Mouse (Mus musculus): ENCODE data around the gene Ralb. TPM values are rescaled to one million over a fixed set of nuclear protein-coding genes. Genes with fewer than 3 reads are reported as not detected.

Ralb gene
- polyA plus RNA-seq, 1 experiment, result 26.0 TPM

GRCm38 (mm10) chr1:119494024-119494711 lies 10.4 kb downstream of the Ralb start:
- Histone ChIP-seq H3K79me2 (ENCODE audit: control insufficient read depth, insufficient read depth) (peaks cover 93% of the 10 kb centered on the region), H3K36me3 (ENCODE audit: control insufficient read depth, insufficient read depth) (no peaks in the 10 kb centered on the region), H3K4me3 (no peak overlapping the region), H3ac (ENCODE audit: control insufficient read depth, insufficient read length) (no peak overlapping the region), H3K4me2 (ENCODE audit: low read depth) (no peak overlapping the region), H3K27me3 (ENCODE audit: control insufficient read depth, insufficient read depth, insufficient read length) (no peaks in the 10 kb centered on the region)
- TF ChIP-seq MYOD1 (IDR thresholded peaks at IDR 0.05; ENCODE audit: control insufficient read depth in 1 of 3, insufficient read length in 2 of 3, low read depth in 2 of 3) (peak in 2 of 3 experiments; percentile 66 to 89), USF1 (IDR thresholded peaks at IDR 0.05; ENCODE audit: low read depth) (no peak), REST (IDR thresholded peaks at IDR 0.05; ENCODE audit: insufficient read depth, insufficient read length) (no peak)

- H3K4me2 ChIP-seq (ENCODE audit: low read depth), result no peak overlapping the region
- no peak for TF ChIP-seq USF1 (IDR thresholded peaks at IDR 0.05; ENCODE audit: low read depth)
- no peak for TF ChIP-seq REST (IDR thresholded peaks at IDR 0.05; ENCODE audit: insufficient read depth, insufficient read length)
- no peak for TF ChIP-seq TCF3 (IDR thresholded peaks at IDR 0.05; ENCODE audit: insufficient read length, low read depth)
- TF ChIP-seq POLR2A (IDR thresholded peaks at IDR 0.05; ENCODE audit: insufficient read length, low read depth), result no peak
- TF ChIP-seq SRF (IDR thresholded peaks at IDR 0.05; ENCODE audit: control insufficient read depth, insufficient read length, low read depth), result no peak
- no peak for TF ChIP-seq TCF12 (IDR thresholded peaks at IDR 0.05; ENCODE audit: insufficient read depth, poor library complexity, severe bottlenecking)
- H3ac ChIP-seq (ENCODE audit: control insufficient read depth, insufficient read length), result no peak overlapping the region
- H3K79me2 ChIP-seq (ENCODE audit: control insufficient read depth, insufficient read depth), result peaks cover 86% of the 10 kb centered on the region
- H3K27me3 ChIP-seq (ENCODE audit: control insufficient read depth, insufficient read depth, insufficient read length), result no peaks in the 10 kb centered on the region
- H3K36me3 ChIP-seq (ENCODE audit: control insufficient read depth, insufficient read depth), result no peaks in the 10 kb centered on the region
- no peak overlapping the region for H3K4me3 ChIP-seq
These were observed 12.1 kb downstream of the Ralb start for GRCm38 (mm10) chr1:119492505-119492904.

- Histone ChIP-seq H3K27me3 (ENCODE audit: control insufficient read depth, insufficient read depth, insufficient read length) (no peaks in the 10 kb centered on the region), H3K79me2 (ENCODE audit: control insufficient read depth, insufficient read depth) (peaks cover 86% of the 10 kb centered on the region), H3K36me3 (ENCODE audit: control insufficient read depth, insufficient read depth) (peaks cover 3% of the 10 kb centered on the region), H3ac (ENCODE audit: control insufficient read depth, insufficient read length) (no peak overlapping the region), H3K4me2 (ENCODE audit: low read depth) (no peak overlapping the region), H3K4me3 (no peak overlapping the region)
- TF ChIP-seq POLR2A (IDR thresholded peaks at IDR 0.05; ENCODE audit: insufficient read length, low read depth), result no peak
- TF ChIP-seq USF1 (IDR thresholded peaks at IDR 0.05; ENCODE audit: low read depth), result no peak
- TF ChIP-seq MYOG (IDR thresholded peaks at IDR 0.05; ENCODE audit: control insufficient read depth in 1 of 3, insufficient read depth in 1 of 3, insufficient read length in 2 of 3, low read depth in 2 of 3), result no peak
- no peak for TF ChIP-seq MYOD1 (IDR thresholded peaks at IDR 0.05; ENCODE audit: control insufficient read depth in 1 of 3, insufficient read length in 2 of 3, low read depth in 2 of 3)
- no peak for TF ChIP-seq POLR2AphosphoS2 (IDR thresholded peaks at IDR 0.05; ENCODE audit: insufficient read length, low read depth)
- TF ChIP-seq E2F4 (IDR thresholded peaks at IDR 0.05; ENCODE audit: insufficient read depth), result no peak
- no peak for TF ChIP-seq CEBPB (IDR thresholded peaks at IDR 0.05; ENCODE audit: insufficient read depth, poor library complexity, severe bottlenecking)
- TF ChIP-seq TCF3 (IDR thresholded peaks at IDR 0.05; ENCODE audit: insufficient read length, low read depth), result no peak
- no peak for TF ChIP-seq TCF12 (IDR thresholded peaks at IDR 0.05; ENCODE audit: insufficient read depth, poor library complexity, severe bottlenecking)
- no peak for TF ChIP-seq MAX (IDR thresholded peaks at IDR 0.05; ENCODE audit: low read depth)
- TF ChIP-seq REST (IDR thresholded peaks at IDR 0.05; ENCODE audit: insufficient read depth, insufficient read length), result no peak
- TF ChIP-seq SRF (IDR thresholded peaks at IDR 0.05; ENCODE audit: control insufficient read depth, insufficient read length, low read depth), result no peak
These were observed 12.5 kb downstream of the Ralb start for GRCm38 (mm10) chr1:119492097-119492496.

GRCm38 (mm10) chr1:119490765-119491164 lies 13.8 kb downstream of the Ralb start:
- TF ChIP-seq SRF (IDR thresholded peaks at IDR 0.05; ENCODE audit: control insufficient read depth, insufficient read length, low read depth) (no peak), MAX (IDR thresholded peaks at IDR 0.05; ENCODE audit: low read depth) (no peak), REST (IDR thresholded peaks at IDR 0.05; ENCODE audit: insufficient read depth, insufficient read length) (no peak), POLR2A (IDR thresholded peaks at IDR 0.05; ENCODE audit: insufficient read length, low read depth) (no peak), MYOD1 (IDR thresholded peaks at IDR 0.05; ENCODE audit: control insufficient read depth in 1 of 3, insufficient read length in 2 of 3, low read depth in 2 of 3) (no peak), E2F4 (IDR thresholded peaks at IDR 0.05; ENCODE audit: insufficient read depth) (no peak), POLR2AphosphoS2 (IDR thresholded peaks at IDR 0.05; ENCODE audit: insufficient read length, low read depth) (no peak), USF1 (IDR thresholded peaks at IDR 0.05; ENCODE audit: low read depth) (no peak), MYOG (IDR thresholded peaks at IDR 0.05; ENCODE audit: control insufficient read depth in 1 of 3, insufficient read depth in 1 of 3, insufficient read length in 2 of 3, low read depth in 2 of 3) (no peak), CEBPB (IDR thresholded peaks at IDR 0.05; ENCODE audit: insufficient read depth, poor library complexity, severe bottlenecking) (no peak), TCF12 (IDR thresholded peaks at IDR 0.05; ENCODE audit: insufficient read depth, poor library complexity, severe bottlenecking) (no peak)
- Histone ChIP-seq H3K4me3 (no peak overlapping the region), H3K36me3 (ENCODE audit: control insufficient read depth, insufficient read depth) (peaks cover 3% of the 10 kb centered on the region), H3K79me2 (ENCODE audit: control insufficient read depth, insufficient read depth) (peaks cover 86% of the 10 kb centered on the region), H3ac (ENCODE audit: control insufficient read depth, insufficient read length) (no peak overlapping the region), H3K27me3 (ENCODE audit: control insufficient read depth, insufficient read depth, insufficient read length) (no peaks in the 10 kb centered on the region), H3K4me2 (ENCODE audit: low read depth) (no peak overlapping the region)

- H3K4me2 ChIP-seq (ENCODE audit: low read depth), result peak overlapping the region; percentile 12
- no peak overlapping the region for H3K4me3 ChIP-seq
- peaks cover 7% of the 10 kb centered on the region for H3K36me3 ChIP-seq (ENCODE audit: control insufficient read depth, insufficient read depth)
- TF ChIP-seq POLR2A (IDR thresholded peaks at IDR 0.05; ENCODE audit: insufficient read length, low read depth) (no peak), TCF3 (IDR thresholded peaks at IDR 0.05; ENCODE audit: insufficient read length, low read depth) (no peak), POLR2AphosphoS2 (IDR thresholded peaks at IDR 0.05; ENCODE audit: insufficient read length, low read depth) (no peak), MYOD1 (IDR thresholded peaks at IDR 0.05; ENCODE audit: control insufficient read depth in 1 of 3, insufficient read length in 2 of 3, low read depth in 2 of 3) (no peak), REST (IDR thresholded peaks at IDR 0.05; ENCODE audit: insufficient read depth, insufficient read length) (no peak), TCF12 (IDR thresholded peaks at IDR 0.05; ENCODE audit: insufficient read depth, poor library complexity, severe bottlenecking) (no peak), MAX (IDR thresholded peaks at IDR 0.05; ENCODE audit: low read depth) (no peak), MYOG (IDR thresholded peaks at IDR 0.05; ENCODE audit: control insufficient read depth in 1 of 3, insufficient read depth in 1 of 3, insufficient read length in 2 of 3, low read depth in 2 of 3) (no peak), USF1 (IDR thresholded peaks at IDR 0.05; ENCODE audit: low read depth) (no peak), CEBPB (IDR thresholded peaks at IDR 0.05; ENCODE audit: insufficient read depth, poor library complexity, severe bottlenecking) (no peak), E2F4 (IDR thresholded peaks at IDR 0.05; ENCODE audit: insufficient read depth) (no peak), SRF (IDR thresholded peaks at IDR 0.05; ENCODE audit: control insufficient read depth, insufficient read length, low read depth) (no peak)
- peaks cover 74% of the 10 kb centered on the region for H3K79me2 ChIP-seq (ENCODE audit: control insufficient read depth, insufficient read depth)
- H3K27me3 ChIP-seq (ENCODE audit: control insufficient read depth, insufficient read depth, insufficient read length), result no peaks in the 10 kb centered on the region
- H3ac ChIP-seq (ENCODE audit: control insufficient read depth, insufficient read length), result no peak overlapping the region
These were observed 16.5 kb downstream of the Ralb start for GRCm38 (mm10) chr1:119487917-119488590.

Measured in myocyte (in vitro differentiated cells).